Mouse (Mus musculus) liver, embryonic 13.5 days (tissue): ENCODE results near the gene Sidt1. TPM values are rescaled to one million over a fixed set of nuclear protein-coding genes. Genes with fewer than 3 reads are reported as not detected.

ENCODE experiments used
- ATAC-seq: fragments of 200-750 bp; cut with Nextera tagmentation; 2 replicates; pipeline ENCODE4 v1.8.0; 2017; ENCODE audit warnings: low read depth, mild to moderate bottlenecking, moderate number of reproducible peaks, moderate library complexity
- DNase-seq: peaks from one replicate; pipeline ENCODE4 v3.0.0; 2022
- H3K27ac ChIP-seq: fragments of 300-500 bp; sonication (generic); 2 replicates; pipeline ENCODE4 v1.5.1; 2015; ENCODE audit warnings: moderate library complexity, mild to moderate bottlenecking, inconsistent platforms
- H3K27me3 ChIP-seq: fragments of 300-500 bp; sonication (generic); 2 replicates; pipeline ENCODE4 v1.6.1; 2015; ENCODE audit warnings: mild to moderate bottlenecking, inconsistent platforms
- H3K36me3 ChIP-seq: fragments of 300-500 bp; sonication (generic); 2 replicates; pipeline ENCODE4 v1.6.1; 2015; ENCODE audit warnings: mild to moderate bottlenecking, inconsistent platforms
- H3K4me1 ChIP-seq: fragments of 300-500 bp; sonication (generic); replicated peaks from 2 replicates; pipeline ENCODE4 v1.6.1; 2015; ENCODE audit warnings: inconsistent platforms
- H3K4me2 ChIP-seq: fragments of 300-500 bp; sonication (generic); 2 replicates; pipeline ENCODE4 v1.6.1; 2015; ENCODE audit warnings: inconsistent platforms, mild to moderate bottlenecking, moderate library complexity
- H3K4me3 ChIP-seq: fragments of 300-500 bp; sonication (generic); replicated peaks from 2 replicates; pipeline ENCODE4 v1.5.1; 2015; ENCODE audit warnings: mild to moderate bottlenecking, inconsistent platforms
- H3K9ac ChIP-seq: fragments of 300-500 bp; sonication (generic); 2 replicates; pipeline ENCODE4 v1.6.1; 2015; ENCODE audit warnings: mild to moderate bottlenecking, inconsistent platforms
- H3K9me3 ChIP-seq: fragments of 300-500 bp; sonication (generic); replicated peaks from 2 replicates; pipeline ENCODE4 v1.6.1; 2016; ENCODE audit warnings: inconsistent platforms
- WGBS: fragments of 180-500 bp; shearing (Covaris S2); methylation state at CpG from one replicate; pipeline ENCODE4 v1.1.7; 2015; ENCODE audit not compliant: insufficient replicate concordance; 5-methylcytosine and 5-hydroxymethylcytosine counted together
- polyA plus RNA-seq: library from polyadenylated mRNA; unstranded; fragments of >200 nt; fragmentation: Nextera tagmentation; extraction: Ambion mirVana; gene quantifications from 2 replicates; pipeline ENCODE4 v1.2.1, GENCODE M21; 2015

Sidt1 gene
- polyA plus RNA-seq, 1 experiment from 2014 or later = 0.06 TPM

GRCm38 (mm10) chr16:44337541-44337940 is 4.5 kb upstream of the Sidt1 start:
- no peak overlapping the region for H3K4me3 ChIP-seq
- H3K27ac ChIP-seq = no peak overlapping the region
- no peaks in the 10 kb centered on the region for H3K9me3 ChIP-seq
- no peak overlapping the region for H3K9ac ChIP-seq
- DNase-seq = no peak
- ATAC-seq = no peak
- H3K36me3 ChIP-seq = no peaks in the 10 kb centered on the region
- H3K27me3 ChIP-seq = peaks cover 20% of the 10 kb centered on the region
- H3K4me2 ChIP-seq = no peak overlapping the region
- H3K4me1 ChIP-seq = peaks cover under 1% of the 10 kb centered on the region; the same call in 1 of the 2 replicates

- Histone ChIP-seq H3K9me3 (peaks cover 3% of the 10 kb centered on the region; the same call in 1 of the 2 replicates), H3K4me1 (peaks cover 9% of the 10 kb centered on the region), H3K27me3 (peaks cover 42% of the 10 kb centered on the region), H3K36me3 (no peaks in the 10 kb centered on the region), H3K4me2 (peak overlapping the region; percentile 81), H3K4me3 (peak overlapping the region; percentile 57), H3K27ac (no peak overlapping the region), H3K9ac (peak overlapping the region; percentile 49; the same call in 1 of the 2 replicates)
- WGBS = 1% methylated on average over 60 of the region's 60 CpGs
- no peak for DNase-seq
- no peak for ATAC-seq
Measured at GRCm38 (mm10) chr16:44331995-44332860, 768 bp downstream of the Sidt1 start.

GRCm38 (mm10) chr16:44331671-44331994 is 1.4 kb downstream of the Sidt1 start:
- WGBS = 16% methylated on average over 6 of the region's 6 CpGs
- H3K9me3 ChIP-seq = peaks cover 3% of the 10 kb centered on the region; the same call in 1 of the 2 replicates
- no peak overlapping the region for H3K27ac ChIP-seq
- ATAC-seq (no peak), DNase-seq (no peak)
- peaks cover 9% of the 10 kb centered on the region for H3K4me1 ChIP-seq
- peak overlapping the region; percentile 81 for H3K4me2 ChIP-seq
- H3K9ac ChIP-seq = peak overlapping the region; percentile 49; the same call in 1 of the 2 replicates
- peak overlapping the region; percentile 57 for H3K4me3 ChIP-seq
- peaks cover 42% of the 10 kb centered on the region for H3K27me3 ChIP-seq
- H3K36me3 ChIP-seq = no peaks in the 10 kb centered on the region

- Histone ChIP-seq H3K4me2 (no peak overlapping the region), H3K9me3 (peaks cover 3% of the 10 kb centered on the region; the same call in 1 of the 2 replicates), H3K36me3 (no peaks in the 10 kb centered on the region), H3K4me3 (no peak overlapping the region), H3K4me1 (peaks cover 9% of the 10 kb centered on the region), H3K9ac (no peak overlapping the region), H3K27ac (no peak overlapping the region), H3K27me3 (peaks cover 42% of the 10 kb centered on the region)
- ATAC-seq (no peak), DNase-seq (no peak)
- WGBS = 38% methylated on average over 9 of the region's 9 CpGs
Measured at GRCm38 (mm10) chr16:44331154-44331553, 1.8 kb downstream of the Sidt1 start.

- no peak for ATAC-seq
- Histone ChIP-seq H3K4me2 (no peak overlapping the region), H3K4me1 (peaks cover 9% of the 10 kb centered on the region), H3K27me3 (peaks cover 42% of the 10 kb centered on the region), H3K9me3 (peaks cover 3% of the 10 kb centered on the region; the same call in 1 of the 2 replicates), H3K4me3 (no peak overlapping the region), H3K36me3 (no peaks in the 10 kb centered on the region), H3K27ac (no peak overlapping the region), H3K9ac (no peak overlapping the region)
- WGBS = 73% methylated on average over 9 of the region's 9 CpGs
- no peak for DNase-seq
Measured at GRCm38 (mm10) chr16:44330657-44331056, 2.3 kb downstream of the Sidt1 start.

- DNase-seq = no peak
- no peak overlapping the region for H3K27ac ChIP-seq
- peaks cover 33% of the 10 kb centered on the region for H3K27me3 ChIP-seq
- H3K4me1 ChIP-seq = peaks cover 9% of the 10 kb centered on the region
- H3K4me3 ChIP-seq = no peak overlapping the region
- H3K36me3 ChIP-seq = no peaks in the 10 kb centered on the region
- H3K9ac ChIP-seq = no peak overlapping the region
- peaks cover 3% of the 10 kb centered on the region; the same call in 1 of the 2 replicates for H3K9me3 ChIP-seq
- WGBS = 45% methylated on average over 4 of the region's 4 CpGs
- ATAC-seq = no peak
- no peak overlapping the region for H3K4me2 ChIP-seq
Measured at GRCm38 (mm10) chr16:44328644-44329043, 4.4 kb downstream of the Sidt1 start.

GRCm38 (mm10) chr16:44320232-44320631 is 12.8 kb downstream of the Sidt1 start:
- no peak for ATAC-seq
- no peaks in the 10 kb centered on the region for H3K36me3 ChIP-seq
- H3K4me3 ChIP-seq = no peak overlapping the region
- WGBS = 64% methylated on average over 3 of the region's 3 CpGs
- no peak overlapping the region for H3K27ac ChIP-seq
- H3K9me3 ChIP-seq = no peaks in the 10 kb centered on the region
- no peak overlapping the region for H3K4me2 ChIP-seq
- H3K27me3 ChIP-seq = no peaks in the 10 kb centered on the region
- H3K4me1 ChIP-seq = no peaks in the 10 kb centered on the region
- no peak for DNase-seq
- no peak overlapping the region for H3K9ac ChIP-seq

GRCm38 (mm10) chr16:44316350-44316749 is 16.6 kb downstream of the Sidt1 start:
- Histone ChIP-seq H3K9me3 (no peaks in the 10 kb centered on the region), H3K36me3 (no peaks in the 10 kb centered on the region), H3K4me1 (no peaks in the 10 kb centered on the region), H3K4me2 (no peak overlapping the region), H3K27me3 (no peaks in the 10 kb centered on the region), H3K4me3 (no peak overlapping the region), H3K9ac (no peak overlapping the region), H3K27ac (no peak overlapping the region)
- ATAC-seq (no peak), DNase-seq (no peak)
- 66% methylated on average over 4 of the region's 4 CpGs for WGBS

GRCm38 (mm10) chr16:44313422-44313821 is 19.6 kb downstream of the Sidt1 start:
- no peaks in the 10 kb centered on the region for H3K36me3 ChIP-seq
- 22% methylated on average over 4 of the region's 4 CpGs for WGBS
- DNase-seq = no peak
- no peaks in the 10 kb centered on the region for H3K27me3 ChIP-seq
- H3K4me1 ChIP-seq = no peaks in the 10 kb centered on the region
- ATAC-seq = peak; percentile 65
- no peak overlapping the region for H3K27ac ChIP-seq
- no peak overlapping the region for H3K9ac ChIP-seq
- H3K4me3 ChIP-seq = no peak overlapping the region
- no peak overlapping the region for H3K4me2 ChIP-seq
- no peaks in the 10 kb centered on the region for H3K9me3 ChIP-seq

GRCm38 (mm10) chr16:44305606-44306005 is 27.4 kb downstream of the Sidt1 start:
- Histone ChIP-seq H3K27ac (no peak overlapping the region), H3K27me3 (no peaks in the 10 kb centered on the region), H3K36me3 (no peaks in the 10 kb centered on the region), H3K4me3 (no peak overlapping the region), H3K4me2 (no peak overlapping the region), H3K9ac (no peak overlapping the region), H3K9me3 (no peaks in the 10 kb centered on the region), H3K4me1 (no peaks in the 10 kb centered on the region; the same call in 1 of the 2 replicates)
- WGBS = 42% methylated on average over 3 of the region's 3 CpGs
- DNase-seq (no peak), ATAC-seq (no peak)

GRCm38 (mm10) chr16:44303822-44304221 is 29.2 kb downstream of the Sidt1 start:
- Histone ChIP-seq H3K4me2 (no peak overlapping the region), H3K9ac (no peak overlapping the region), H3K9me3 (no peaks in the 10 kb centered on the region), H3K36me3 (no peaks in the 10 kb centered on the region), H3K4me1 (no peaks in the 10 kb centered on the region; the same call in 1 of the 2 replicates), H3K27me3 (no peaks in the 10 kb centered on the region), H3K27ac (no peak overlapping the region), H3K4me3 (no peak overlapping the region)
- no peak for ATAC-seq
- 48% methylated on average over 2 of the region's 2 CpGs for WGBS
- no peak for DNase-seq
